Mouse (Mus musculus) lung, adult 2 months (tissue): ENCODE measurements around the gene Fate1. TPM values are rescaled to one million over a fixed set of nuclear protein-coding genes. Genes with fewer than 3 reads are reported as not detected.

Source experiments
- DNase-seq: peaks from one replicate; pipeline ENCODE4 v3.0.0; 2022
- H3K4me1 ChIP-seq: fragments of 200-500 bp; 2 replicates; pipeline ENCODE4 v1.6.1; 2011; ENCODE audit warnings: low read length; ENCODE audit not compliant: control insufficient read depth, insufficient read depth
- H3K4me3 ChIP-seq: fragments of 200-500 bp; replicated peaks from 2 replicates; pipeline ENCODE3; 2011; ENCODE audit warnings: low read depth, mild to moderate bottlenecking, control low read depth, low read length; ENCODE audit errors: extremely low read depth
- CTCF ChIP-seq: fragments of 200-500 bp; IDR thresholded peaks from 2 replicates; pipeline ENCODE4 v1.5.1; 2011; ENCODE audit warnings: mild to moderate bottlenecking, low read length, control low read depth; ENCODE audit not compliant: insufficient read depth
- POLR2A ChIP-seq: fragments of 200-500 bp; IDR thresholded peaks from 2 replicates; pipeline ENCODE4 v1.6.1; 2011; ENCODE audit warnings: low read depth, mild to moderate bottlenecking, control low read depth, low read length, borderline replicate concordance; ENCODE audit errors: extremely low read depth
- WGBS: fragments of 180-500 bp; shearing (Covaris S2); methylation state at CpG from one replicate; pipeline ENCODE4 v1.1.7; 2018; 5-methylcytosine and 5-hydroxymethylcytosine counted together
- polyA plus RNA-seq: library from polyadenylated mRNA; depleted of rRNA; stranded (reverse); fragments of >200 nt; gene quantifications from 2 replicates; pipeline ENCODE4 v1.2.3, GENCODE M21; 2012

Fate1 gene
- polyA plus RNA-seq, 1 experiment: not detected

GRCm38 (mm10) chrX:71981322-71981721 lies 8.5 kb downstream of the Fate1 start:
- DNase-seq: no peak
- TF ChIP-seq POLR2A (no peak), CTCF (no peak)
- WGBS: 59% methylated on average over 2 of the region's 2 CpGs
- Histone ChIP-seq H3K4me1 (no peaks in the 10 kb centered on the region), H3K4me3 (no peak overlapping the region)

- Histone ChIP-seq H3K4me1 (no peaks in the 10 kb centered on the region), H3K4me3 (no peak overlapping the region)
- TF ChIP-seq CTCF (no peak), POLR2A (no peak)
- DNase-seq: no peak
- WGBS: 45% methylated on average over 2 of the region's 2 CpGs
Observed at GRCm38 (mm10) chrX:71983205-71983604, 10.4 kb downstream of the Fate1 start.

GRCm38 (mm10) chrX:71983775-71984174 lies 11.0 kb downstream of the Fate1 start:
- H3K4me1 ChIP-seq: no peaks in the 10 kb centered on the region
- TF ChIP-seq CTCF (0 out of 2 replicates have a peak, but pooled peaks have one; percentile 4), POLR2A (no peak)
- no peak overlapping the region for H3K4me3 ChIP-seq
- peak; percentile 25 for DNase-seq
- 72% methylated on average over 1 of the region's 1 CpGs for WGBS

DNA sequence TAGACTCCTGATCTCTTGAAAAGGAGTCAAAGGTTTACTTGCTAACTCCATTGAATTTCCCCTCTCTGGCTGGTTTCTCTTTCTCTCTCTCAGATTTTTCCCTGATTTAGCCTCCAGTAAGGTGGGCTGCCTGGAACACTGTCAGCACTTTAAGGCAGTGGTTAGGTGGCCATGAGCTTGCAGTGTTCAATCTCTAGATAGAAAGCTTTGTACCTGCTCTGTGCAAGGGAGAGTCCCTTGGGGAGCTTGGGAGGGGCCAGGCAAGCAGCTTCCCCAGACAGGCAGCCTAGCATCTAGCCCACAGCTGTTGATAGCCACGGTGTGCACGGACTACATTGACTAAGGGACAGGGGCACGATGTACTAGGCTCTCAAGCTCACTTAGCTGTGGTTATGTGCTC lies 18.8 kb downstream of the Fate1 start, which contains the start of gene Cnga2:
Gene Cnga2, plus strand, starts transcription at position 301 of the 400 bp plus-strand sequence.
- TF ChIP-seq CTCF: no peak
- no peak for TF ChIP-seq POLR2A
- WGBS: 65% methylated on average over 3 of the region's 3 CpGs

DNA sequence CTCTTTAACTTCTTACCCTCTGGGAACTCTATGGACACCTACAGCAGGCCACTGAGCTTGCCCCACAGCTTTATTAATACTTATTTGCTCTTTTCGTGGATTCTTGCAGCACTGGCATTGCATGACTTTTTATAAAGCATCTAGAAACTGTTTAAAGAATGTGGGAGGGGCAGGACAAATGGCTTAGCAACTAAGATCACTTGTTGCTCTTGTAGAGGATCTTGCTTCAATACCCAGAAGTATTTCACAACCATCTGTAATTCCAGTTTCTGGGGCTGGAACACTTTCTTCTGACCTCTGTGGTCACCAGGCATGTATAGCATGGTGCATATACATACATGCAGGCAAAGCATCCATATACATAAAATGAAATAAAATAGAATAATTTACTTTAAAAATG lies 23.2 kb downstream of the Fate1 start:
- H3K4me3 ChIP-seq: no peak overlapping the region
- no peak for DNase-seq
- 22% methylated on average over 1 of the region's 1 CpGs for WGBS
- TF ChIP-seq CTCF (no peak), POLR2A (no peak)
- no peaks in the 10 kb centered on the region for H3K4me1 ChIP-seq

More for the DNA sequence above, 18.8 kb downstream of the Fate1 start, which contains the start of gene Cnga2:
- no peak for DNase-seq
- no peak within 1 kb of the TSS for H3K4me3 ChIP-seq
- no peaks in the 10 kb centered on the region for H3K4me1 ChIP-seq

DNA sequence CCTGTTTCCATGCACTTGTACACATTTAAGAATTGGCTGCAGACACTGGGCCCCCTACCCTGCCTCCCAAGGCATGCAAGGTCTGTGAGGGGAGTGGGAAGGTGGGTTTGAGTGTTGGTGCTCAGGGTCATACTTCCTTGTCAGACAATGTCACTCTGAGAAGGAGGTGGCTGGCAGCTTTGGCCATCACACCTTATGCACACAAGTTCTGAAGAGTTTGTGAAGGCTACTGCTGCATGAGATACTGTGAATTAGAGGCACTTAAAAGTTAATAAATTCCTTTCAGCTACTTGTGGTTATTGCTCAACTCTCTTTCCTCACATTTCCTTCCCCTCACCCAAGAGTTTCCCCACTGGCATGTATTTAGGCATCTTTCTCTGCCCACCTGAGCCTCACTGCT lies 37.1 kb downstream of the Fate1 start:
- Histone ChIP-seq H3K4me1 (peaks cover 5% of the 10 kb centered on the region), H3K4me3 (no peak overlapping the region)
- TF ChIP-seq POLR2A (no peak), CTCF (no peak)
- DNase-seq: peak; percentile 24

DNA sequence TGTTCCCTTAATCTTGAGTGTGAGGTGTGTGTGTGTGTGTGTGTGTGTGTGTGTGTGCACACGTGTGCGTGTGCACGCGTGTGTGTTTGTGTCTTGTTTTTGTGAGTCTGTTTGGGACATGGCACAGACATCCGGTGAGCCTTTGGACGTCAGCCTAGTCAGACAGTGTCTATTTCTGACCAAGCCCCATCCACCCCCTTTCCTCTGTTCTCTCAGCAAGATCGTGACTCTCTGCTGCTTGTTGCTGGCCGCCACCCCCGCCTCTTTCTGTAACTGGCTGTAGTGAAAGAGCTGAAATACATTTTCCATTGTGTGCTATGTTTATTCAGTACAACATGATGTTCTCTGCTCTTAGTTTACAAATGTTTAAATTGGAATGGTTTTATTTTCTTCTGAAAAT lies 39.5 kb downstream of the Fate1 start:
- WGBS: 50% methylated on average over 9 of the region's 9 CpGs
- TF ChIP-seq POLR2A (no peak), CTCF (no peak)
- H3K4me1 ChIP-seq: peaks cover 5% of the 10 kb centered on the region
- H3K4me3 ChIP-seq: no peak overlapping the region
- DNase-seq: no peak

DNA sequence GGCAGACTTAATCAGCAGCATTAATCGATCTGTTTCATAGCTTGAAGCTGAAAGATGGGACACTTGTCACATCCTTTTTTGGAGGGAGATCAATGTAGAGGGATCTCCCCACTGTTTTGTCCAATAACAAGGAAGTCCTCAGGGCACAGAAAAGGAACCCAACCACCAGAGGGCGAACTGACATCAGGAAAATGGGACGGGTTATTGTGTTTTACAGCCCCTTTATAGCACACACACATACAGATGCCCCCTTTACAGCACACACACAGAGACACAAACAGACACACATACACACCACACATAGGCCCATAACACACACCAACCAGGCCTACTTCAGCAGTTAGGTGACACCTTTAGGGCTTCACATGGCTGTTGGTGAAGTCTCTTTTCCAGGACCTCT lies 40.0 kb downstream of the Fate1 start:
- WGBS: 29% methylated on average over 3 of the region's 3 CpGs
- DNase-seq: peak; percentile 39
- Histone ChIP-seq H3K4me3 (no peak overlapping the region), H3K4me1 (peaks cover 5% of the 10 kb centered on the region)
- TF ChIP-seq POLR2A (no peak), CTCF (0 out of 2 replicates have a peak, but pooled peaks have one; percentile 5)

- 93% methylated on average over 1 of the region's 1 CpGs for WGBS
- TF ChIP-seq CTCF (no peak), POLR2A (no peak)
- no peaks in the 10 kb centered on the region for H3K4me1 ChIP-seq
- H3K4me3 ChIP-seq: no peak overlapping the region
- DNase-seq: no peak
Observed at GRCm38 (mm10) chrX:72022241-72022640, 49.5 kb downstream of the Fate1 start.

DNA sequence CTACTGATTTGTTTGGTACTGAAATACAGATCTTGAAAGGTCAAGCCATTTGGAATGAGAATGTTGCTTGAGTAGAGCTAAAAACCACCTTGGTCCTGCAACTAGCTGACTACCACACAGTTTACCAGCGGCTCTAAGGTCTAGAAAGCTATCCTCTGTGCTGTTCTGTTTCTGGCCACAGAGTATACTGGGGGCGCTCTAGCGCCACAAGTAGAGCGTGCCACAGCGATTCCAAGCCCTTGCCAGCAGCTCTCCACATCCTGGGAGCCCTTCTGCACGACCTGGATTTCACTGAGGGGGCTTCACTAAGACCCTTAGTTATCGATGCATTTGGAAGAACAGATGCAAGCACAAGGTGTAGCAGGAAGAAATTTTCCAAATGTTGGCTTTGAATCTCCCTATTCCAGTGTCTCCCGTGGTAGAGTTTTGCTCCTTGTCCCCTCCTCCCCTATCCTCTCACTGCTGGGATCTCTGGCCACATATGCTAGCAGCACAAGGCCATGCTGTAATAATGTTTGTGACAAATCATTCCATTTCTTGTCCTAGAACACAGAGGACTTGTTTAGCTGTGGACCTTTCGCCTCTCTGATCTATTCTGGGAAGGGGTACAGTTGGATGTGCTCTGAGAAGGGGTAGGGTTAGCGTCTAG lies 50.1 kb downstream of the Fate1 start:
- WGBS: 40% methylated on average over 10 of the region's 10 CpGs
- Histone ChIP-seq H3K4me1 (no peaks in the 10 kb centered on the region), H3K4me3 (no peak overlapping the region)
- DNase-seq: no peak
- TF ChIP-seq CTCF (peak; percentile 46), POLR2A (no peak)
